Mouse (Mus musculus) G1E-ER4 (cell line): ENCODE measurements around the gene Ift81. TPM values are rescaled to one million over a fixed set of nuclear protein-coding genes. Genes with fewer than 3 reads are reported as not detected.

Experiments
- GATA1 ChIP-seq: IDR thresholded peaks from one replicate; pipeline ENCODE4 v1.8.0; 2012; ENCODE audit warnings: low read length, inconsistent platforms
- polyA plus RNA-seq: library from polyadenylated mRNA; stranded (reverse); fragments of >175 nt; gene quantifications from 2 replicates; pipeline ENCODE4 v1.2.3, GENCODE M21; 2012

Ift81 gene
- polyA plus RNA-seq, 1 experiment, result 1.1 TPM

DNA sequence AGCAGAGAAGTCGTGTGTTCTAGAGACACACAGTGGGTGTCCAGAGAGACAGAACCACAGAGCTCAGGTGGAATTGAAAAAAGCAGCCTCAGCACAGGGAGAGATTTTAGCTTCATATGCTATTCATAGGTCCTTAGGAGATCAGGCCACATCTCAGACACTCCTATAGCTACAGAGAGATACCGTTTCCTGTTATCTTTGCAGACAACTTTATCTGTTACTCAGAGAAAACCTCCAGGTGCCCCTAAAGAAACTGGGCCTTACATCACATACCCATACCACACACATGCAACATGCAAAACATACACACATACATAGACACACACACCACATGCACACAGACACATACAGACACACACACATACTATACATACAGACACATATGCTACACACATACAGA, 24.0 kb upstream of the Ift81 start:
- no peak for TF ChIP-seq GATA1

DNA sequence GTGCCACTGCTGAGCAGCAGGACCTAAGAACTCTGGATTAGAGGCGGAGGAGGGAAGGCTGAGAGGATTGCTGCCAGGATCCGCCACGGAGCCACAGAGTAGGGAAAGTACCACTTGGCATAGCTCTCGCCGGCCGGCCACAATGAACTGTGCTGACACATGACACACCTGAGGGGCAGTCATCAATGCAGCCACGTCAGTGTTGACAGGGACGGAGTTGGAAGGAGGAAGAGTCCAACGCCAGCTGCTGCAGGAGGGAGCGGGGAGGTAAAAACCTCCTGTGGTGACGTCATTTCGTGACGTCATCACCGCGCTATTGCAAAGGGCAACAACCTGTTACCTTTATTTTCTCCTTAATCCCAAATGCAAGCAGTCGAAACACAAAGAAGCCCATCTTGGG, 22.6 kb upstream of the Ift81 start:
- no peak for TF ChIP-seq GATA1

- TF ChIP-seq GATA1, result no peak
Measured at GRCm38 (mm10) chr5:122636308-122636707, 22.0 kb upstream of the Ift81 start.

DNA sequence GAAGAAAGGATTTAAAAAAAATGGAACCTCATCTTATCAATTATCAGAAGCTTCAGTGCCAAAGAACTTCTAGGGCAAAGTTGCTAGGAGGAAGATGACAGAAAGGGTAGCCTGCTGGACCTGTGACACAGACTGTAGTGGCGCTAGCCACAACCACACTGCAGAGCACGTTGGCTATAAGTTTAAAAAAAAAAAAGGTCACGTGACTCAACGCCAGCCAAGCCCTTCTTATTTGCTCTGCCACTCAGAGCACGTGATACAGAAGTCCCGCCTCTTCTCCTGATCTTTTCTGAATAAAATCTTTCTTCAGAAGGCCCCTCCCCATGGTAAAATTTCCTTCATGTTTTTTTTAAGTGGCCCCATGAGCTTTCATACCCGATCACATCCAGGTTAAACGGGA, 20.9 kb upstream of the Ift81 start:
- no peak for TF ChIP-seq GATA1

GRCm38 (mm10) chr5:122627243-122627642, 12.9 kb upstream of the Ift81 start:
- no peak for TF ChIP-seq GATA1

- TF ChIP-seq GATA1, result no peak
Measured at GRCm38 (mm10) chr5:122625565-122626252, 11.4 kb upstream of the Ift81 start.

GRCm38 (mm10) chr5:122624952-122625479, 10.7 kb upstream of the Ift81 start:
- TF ChIP-seq GATA1, result no peak

DNA sequence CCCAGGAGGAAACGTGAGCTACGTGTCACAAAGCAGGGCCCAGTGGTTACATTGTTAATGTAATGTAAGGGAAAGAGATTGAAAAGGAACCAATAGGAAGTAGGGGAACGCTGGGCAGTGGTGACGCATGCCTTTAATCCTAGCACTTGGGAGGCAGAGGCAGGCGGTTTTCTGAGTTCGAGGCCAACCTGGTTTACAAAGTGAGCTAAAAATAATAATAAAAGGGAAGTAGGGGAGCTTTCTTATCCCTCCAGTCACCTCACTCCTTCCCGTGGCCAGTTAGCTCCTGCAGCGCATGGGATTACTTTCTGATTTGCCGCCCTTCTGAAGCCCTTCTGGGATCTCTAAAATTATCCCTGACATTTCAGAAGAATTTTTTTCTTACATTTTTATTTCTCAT, 9.5 kb upstream of the Ift81 start:
- no peak for TF ChIP-seq GATA1

DNA sequence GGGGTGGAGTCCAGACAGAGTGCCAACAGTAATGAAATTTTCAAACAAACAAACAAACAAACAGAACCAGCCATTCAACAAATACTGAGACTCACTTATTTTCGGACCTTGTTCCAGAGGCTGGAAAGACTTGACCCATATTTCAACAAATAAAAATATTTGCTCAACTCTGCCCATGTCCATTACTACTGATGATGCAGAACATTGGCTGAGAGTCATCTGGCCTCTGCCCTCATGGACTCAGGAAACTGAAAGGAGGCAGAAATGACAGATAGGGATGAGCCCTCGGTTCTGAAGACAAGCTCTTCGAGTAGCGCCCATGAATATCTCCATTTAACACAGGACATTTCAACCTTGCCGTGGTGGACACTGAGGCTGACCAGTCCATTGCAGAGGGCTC, 8.2 kb upstream of the Ift81 start:
- no peak for TF ChIP-seq GATA1

DNA sequence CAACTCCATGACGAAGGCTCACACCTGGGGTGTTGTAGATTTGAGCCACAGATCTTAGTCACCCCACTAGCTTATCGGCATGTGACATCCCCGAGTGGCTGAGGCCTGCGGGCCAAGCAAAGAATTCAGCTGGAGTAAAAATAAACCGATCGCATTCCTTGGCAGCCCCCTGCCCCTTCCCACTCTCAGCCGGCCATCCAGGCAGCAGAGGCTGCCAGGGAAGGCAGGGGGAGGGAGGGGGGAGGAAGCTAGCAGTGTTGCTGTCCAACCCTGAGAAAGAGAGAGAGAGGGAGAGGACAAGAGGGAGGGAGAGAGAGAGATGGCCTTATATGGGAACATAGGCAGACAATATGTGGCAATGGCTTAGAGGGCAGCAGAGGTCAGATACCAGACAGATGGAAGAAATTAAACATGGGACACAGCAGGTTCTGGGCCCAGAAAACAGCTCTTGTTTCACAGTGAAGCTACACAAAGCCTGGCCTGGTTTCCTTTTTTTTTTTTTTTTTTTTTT, 7.1 kb upstream of the Ift81 start:
- no peak for TF ChIP-seq GATA1

- TF ChIP-seq GATA1, result no peak
Measured at GRCm38 (mm10) chr5:122619686-122620296, 5.5 kb upstream of the Ift81 start.

DNA sequence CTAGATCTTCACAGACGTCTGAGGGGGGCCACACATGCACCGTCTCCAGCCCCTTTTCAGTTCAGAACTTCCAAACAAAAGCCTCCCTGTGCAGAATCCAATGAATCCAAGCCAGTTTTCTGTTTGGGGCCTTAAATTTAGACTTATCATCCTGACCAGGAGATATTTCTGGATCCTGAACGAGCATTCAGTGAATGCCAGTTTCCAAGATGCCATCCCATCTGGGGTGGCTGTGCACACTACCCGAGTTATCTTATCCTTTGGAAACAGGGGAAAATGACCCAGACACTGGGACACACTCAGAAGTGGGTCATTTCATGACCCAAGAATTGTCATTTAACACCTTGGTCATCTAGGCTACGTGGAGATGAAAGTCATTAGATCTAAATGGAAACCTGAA, 3.4 kb upstream of the Ift81 start:
- no peak for TF ChIP-seq GATA1

GRCm38 (mm10) chr5:122611651-122612050, 2.7 kb downstream of the Ift81 start:
- no peak for TF ChIP-seq GATA1

DNA sequence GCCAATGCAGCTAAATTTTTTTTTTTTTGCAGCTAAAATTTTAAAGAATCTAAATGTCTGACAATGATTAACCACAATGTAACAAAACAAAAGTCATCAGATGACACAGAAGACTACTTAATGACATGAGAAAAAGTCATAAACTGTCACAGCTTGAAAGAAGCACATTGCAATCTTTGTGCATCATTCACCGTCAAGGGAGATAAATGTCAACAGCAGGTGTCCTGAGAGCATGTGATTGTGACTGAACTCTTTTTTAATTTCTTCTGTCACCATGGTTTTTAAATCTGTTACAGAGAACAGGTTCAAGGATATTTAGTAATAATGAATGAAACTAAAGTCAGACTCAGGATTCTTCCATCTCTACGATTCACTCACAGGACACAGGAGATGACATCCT, 9.4 kb downstream of the Ift81 start:
- TF ChIP-seq GATA1, result no peak

GRCm38 (mm10) chr5:122602233-122602632, 12.1 kb downstream of the Ift81 start:
- no peak for TF ChIP-seq GATA1

GRCm38 (mm10) chr5:122595470-122595869, 18.8 kb downstream of the Ift81 start:
- TF ChIP-seq GATA1, result no peak

DNA sequence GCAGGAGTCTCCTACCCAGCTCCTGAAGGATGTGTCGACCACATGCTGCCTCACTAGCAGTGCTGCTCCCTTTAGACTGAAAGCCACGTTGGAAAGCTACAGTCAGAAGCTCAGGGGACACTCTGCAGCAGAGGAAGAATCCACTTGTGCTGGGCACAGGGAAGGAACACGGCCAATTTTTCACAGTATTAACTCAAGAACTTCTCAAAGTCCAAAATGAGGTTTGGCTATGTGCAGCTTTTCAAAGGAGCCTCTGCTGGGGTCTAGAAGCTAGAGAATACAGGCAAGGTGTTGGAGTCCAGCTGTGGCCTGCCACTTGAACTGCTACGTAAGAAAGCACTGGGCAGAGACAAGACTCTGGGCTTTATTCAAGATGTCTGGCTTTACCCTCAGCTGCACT, 24.4 kb downstream of the Ift81 start:
- no peak for TF ChIP-seq GATA1
